Mouse (Mus musculus) brain, embryonic 14.5 days (tissue): ENCODE data around the gene Lck.

Experiments used
- CTCF ChIP-seq: fragments of 200-500 bp; IDR thresholded peaks from 2 replicates; pipeline ENCODE4 v1.5.1; 2012; ENCODE audit warnings: inconsistent platforms, mild to moderate bottlenecking, moderate library complexity, borderline replicate concordance; ENCODE audit not compliant: insufficient read depth, insufficient read length; ENCODE audit errors: extremely low read depth
- POLR2A ChIP-seq: fragments of 200-500 bp; IDR thresholded peaks from 2 replicates; pipeline ENCODE4 v1.6.1; 2012; ENCODE audit warnings: mild to moderate bottlenecking, inconsistent platforms, borderline replicate concordance; ENCODE audit not compliant: poor library complexity, insufficient read depth, insufficient read length, severe bottlenecking; ENCODE audit errors: extremely low read depth

DNA sequence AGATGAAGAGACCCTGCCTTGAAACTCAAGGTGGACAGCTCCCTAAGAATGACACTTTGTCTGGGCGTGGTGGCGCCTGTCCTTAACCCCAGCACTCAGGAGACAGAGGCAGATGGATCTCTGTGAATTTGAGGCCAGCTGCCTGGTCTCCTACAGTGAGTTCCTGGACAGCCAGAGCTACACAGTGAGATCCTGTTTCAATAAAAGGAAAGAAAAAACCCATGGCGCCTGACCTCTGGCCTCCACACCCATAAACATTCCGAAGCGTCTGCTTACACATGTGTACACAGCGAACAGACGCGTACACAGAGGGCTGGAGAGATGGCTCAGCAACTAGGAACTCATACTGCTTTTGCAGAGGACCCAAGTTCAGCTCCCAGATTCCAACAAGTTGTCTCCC, 9.7 kb downstream of the Lck start:
- TF ChIP-seq CTCF, result no peak
- TF ChIP-seq POLR2A, result no peak
